Mouse (Mus musculus) G1E (cell line): ENCODE data around the gene Atp6v0a2. TPM values are rescaled to one million over a fixed set of nuclear protein-coding genes. Genes with fewer than 3 reads are reported as not detected.

ENCODE experiments used
- ATAC-seq: 2 replicates; pipeline ENCODE4 v1.8.0; 2016; ENCODE audit warnings: mild to moderate bottlenecking; ENCODE audit not compliant: insufficient number of reproducible peaks, poor library complexity, low FRiP score, severe bottlenecking; ENCODE audit errors: extremely low read depth
- DNase-seq: peaks from one replicate; pipeline ENCODE4 v3.0.0; 2012; ENCODE audit warnings: low spot score
- H3K27me3 ChIP-seq: 2 replicates; pipeline ENCODE4 v1.6.1; 2012; ENCODE audit warnings: mild to moderate bottlenecking, low read length, inconsistent platforms; ENCODE audit not compliant: insufficient read depth
- H3K36me3 ChIP-seq: replicated peaks from 2 replicates; pipeline ENCODE3; 2012; ENCODE audit warnings: mild to moderate bottlenecking, inconsistent platforms
- H3K4me1 ChIP-seq: 2 replicates; pipeline ENCODE4 v1.6.1; 2012; ENCODE audit warnings: low read depth, low read length, inconsistent platforms, mixed read lengths; ENCODE audit not compliant: insufficient read depth
- H3K4me3 ChIP-seq: 2 replicates; pipeline ENCODE4 v1.5.1; 2012; ENCODE audit warnings: low read depth, mild to moderate bottlenecking, inconsistent platforms, low read length, moderate library complexity, mixed read lengths
- H3K9me3 ChIP-seq: replicated peaks from 2 replicates; pipeline ENCODE4 v1.6.1; 2012; ENCODE audit warnings: inconsistent platforms
- CTCF ChIP-seq: IDR thresholded peaks from 2 replicates; pipeline ENCODE4 v1.5.1; 2012; ENCODE audit warnings: low read depth, low read length, inconsistent platforms, mixed read lengths
- GATA1 ChIP-seq: IDR thresholded peaks from 2 replicates; pipeline ENCODE4 v1.6.1; 2012; ENCODE audit warnings: borderline replicate concordance, low read length, inconsistent platforms, mixed read lengths
- GATA2 ChIP-seq: IDR thresholded peaks from 2 replicates; pipeline ENCODE4 v1.6.1; 2012; ENCODE audit warnings: low read depth, low read length, inconsistent platforms, borderline replicate concordance
- POLR2AphosphoS5 ChIP-seq: IDR thresholded peaks from 2 replicates; pipeline ENCODE4 v1.6.1; 2012; ENCODE audit warnings: low read depth, low read length, inconsistent platforms; ENCODE audit not compliant: insufficient replicate concordance
- TAL1 ChIP-seq: conservative IDR thresholded peaks from 2 replicates; pipeline ENCODE4 v1.6.1; 2012; ENCODE audit warnings: low read depth, low read length, inconsistent platforms, mixed read lengths
- polyA plus RNA-seq: library from polyadenylated mRNA; stranded (reverse); fragments of >175 nt; gene quantifications from 2 replicates; pipeline ENCODE4 v1.2.3, GENCODE M21; 2012
- total RNA-seq, 2 experiments: library from RNA; stranded (forward) in 1 of 2; stranded (reverse) in 1 of 2; fragments of 200-1000 nt in 1 of 2; fragments of >200 nt in 1 of 2; fragmentation: Nextera tagmentation in 1 of 2; gene quantifications; 2 replicates each; pipeline ENCODE4 v1.2.3; 2014 to 2017

Gene Atp6v0a2
- total and polyA plus RNA-seq, 3 experiments, result 7.8 to 23.9 (median 22.2) TPM

DNA sequence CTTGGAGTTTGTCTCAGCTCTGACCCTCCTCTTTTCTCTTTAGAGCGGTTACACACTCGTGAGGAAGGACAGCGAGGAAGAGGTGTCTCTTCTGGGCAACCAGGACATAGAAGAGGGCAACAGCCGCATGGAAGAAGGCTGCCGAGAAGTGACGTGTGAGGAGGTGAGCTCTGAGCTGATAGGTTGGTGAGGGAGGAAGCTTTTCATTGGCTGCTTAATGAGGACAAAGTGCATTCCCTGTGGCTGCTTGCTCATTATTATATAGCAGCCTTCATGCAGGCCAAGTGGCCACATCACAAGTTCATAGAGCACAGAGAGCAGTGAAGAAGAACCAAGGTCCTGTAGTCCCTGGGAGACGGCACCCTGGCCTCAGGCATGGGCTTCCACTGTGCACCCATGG, 90.0 kb downstream of the Atp6v0a2 start:
- DNase-seq, result no peak
- Histone ChIP-seq H3K4me1 (no peaks in the 10 kb centered on the region), H3K36me3 (peaks cover 90% of the 10 kb centered on the region), H3K9me3 (no peaks in the 10 kb centered on the region), H3K27me3 (no peaks in the 10 kb centered on the region), H3K4me3 (no peak overlapping the region)
- no peak for TF ChIP-seq POLR2AphosphoS5
- no peak for TF ChIP-seq GATA2
- no peak for TF ChIP-seq GATA1
- no peak for TF ChIP-seq CTCF
- no peak for TF ChIP-seq TAL1
- no peak for ATAC-seq

DNA sequence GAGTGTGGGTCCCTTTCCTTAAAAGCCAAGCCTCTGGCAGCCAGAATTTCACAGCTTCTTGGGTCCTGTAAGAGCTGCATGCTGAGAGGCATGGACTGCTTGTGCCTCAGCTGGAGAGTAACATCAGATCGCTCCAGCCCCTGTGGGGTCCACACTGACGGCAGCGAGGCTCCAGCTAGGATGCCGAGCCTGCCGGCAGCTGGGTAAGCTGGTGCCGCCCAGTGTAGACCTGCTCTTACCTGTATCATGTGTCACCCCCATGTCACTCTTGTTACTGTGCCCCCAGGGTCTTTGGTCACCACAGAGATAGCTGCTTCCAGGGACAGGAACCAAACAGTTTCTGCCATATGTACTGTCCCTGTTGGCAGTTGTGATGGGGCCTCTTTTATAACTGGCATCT, 94.7 kb downstream of the Atp6v0a2 start:
- ATAC-seq (no peak), DNase-seq (no peak)
- TF ChIP-seq CTCF (no peak), GATA2 (no peak), POLR2AphosphoS5 (no peak), TAL1 (no peak), GATA1 (no peak)
- Histone ChIP-seq H3K36me3 (peaks cover 65% of the 10 kb centered on the region), H3K9me3 (no peaks in the 10 kb centered on the region), H3K27me3 (no peaks in the 10 kb centered on the region), H3K4me3 (no peak overlapping the region), H3K4me1 (no peaks in the 10 kb centered on the region)

DNA sequence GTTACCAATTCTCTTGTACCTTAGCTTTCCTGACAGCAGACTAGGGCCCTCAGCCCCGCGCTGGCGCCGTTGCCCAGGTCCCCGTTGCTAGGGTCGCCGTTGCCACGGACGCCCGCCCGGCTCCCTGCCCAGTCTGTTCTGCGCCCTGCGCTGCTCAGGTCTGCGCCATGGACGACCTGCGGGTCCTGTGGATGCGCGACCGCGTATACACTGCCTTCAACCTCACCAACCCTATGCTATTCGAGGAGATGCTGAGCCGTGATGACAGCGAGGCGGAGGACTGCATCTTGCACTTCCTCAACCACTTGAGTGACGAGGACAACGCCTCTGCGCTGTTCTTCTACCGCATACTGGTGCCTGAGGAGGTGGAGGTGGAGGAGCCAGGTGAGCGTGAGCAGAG, 96.6 kb downstream of the Atp6v0a2 start, which contains the start of gene Dnah10:
TSS of gene Dnah10 (plus strand) at position 89 of the 400 bp plus-strand sequence.
- H3K4me1 ChIP-seq, result peaks cover 6% of the 10 kb centered on the region; the same call in 1 of the 2 replicates
- DNase-seq, result no peak
- H3K9me3 ChIP-seq, result no peaks in the 10 kb centered on the region
- no peak within 1 kb of the TSS for H3K4me3 ChIP-seq
- no peak for TF ChIP-seq GATA2
- TF ChIP-seq TAL1, result no peak
- TF ChIP-seq CTCF, result no peak
- TF ChIP-seq GATA1, result no peak
- TF ChIP-seq POLR2AphosphoS5, result no peak
- peaks cover 46% of the 10 kb centered on the region for H3K36me3 ChIP-seq
- H3K27me3 ChIP-seq, result no peaks in the 10 kb centered on the region
- no peak for ATAC-seq

DNA sequence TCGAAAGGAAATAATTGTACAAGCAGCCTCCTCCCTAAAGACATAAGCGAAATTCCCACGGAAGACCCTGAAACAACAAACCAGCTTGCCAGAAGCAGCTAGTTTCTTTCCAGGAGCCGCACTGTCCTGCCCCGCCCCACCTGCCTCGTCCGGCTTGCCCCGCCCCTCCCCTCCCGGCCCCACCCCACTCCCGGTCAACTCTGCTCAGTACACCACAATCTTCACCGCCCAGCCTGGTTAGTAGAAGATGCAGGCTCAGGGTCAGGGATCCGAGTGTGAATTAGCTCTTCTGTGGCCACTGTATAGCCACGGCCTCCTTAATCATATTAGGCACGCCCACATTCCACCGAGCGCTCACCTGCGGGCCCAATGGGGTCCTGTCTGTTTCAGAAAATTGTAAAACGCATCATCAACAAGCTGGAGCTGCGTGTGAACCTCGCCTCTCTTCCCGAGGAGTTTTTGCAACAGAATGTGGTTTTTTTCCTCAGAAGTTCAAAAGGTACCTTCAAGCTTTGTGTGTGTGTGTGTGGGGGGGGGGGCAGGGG, 101.4 kb downstream of the Atp6v0a2 start:
- Histone ChIP-seq H3K4me3 (no peak overlapping the region; the same call in 1 of the 2 replicates), H3K36me3 (peaks cover 6% of the 10 kb centered on the region), H3K4me1 (peaks cover 6% of the 10 kb centered on the region; the same call in 1 of the 2 replicates), H3K27me3 (no peaks in the 10 kb centered on the region), H3K9me3 (no peaks in the 10 kb centered on the region)
- TF ChIP-seq POLR2AphosphoS5 (no peak), GATA1 (no peak), CTCF (no peak), TAL1 (no peak), GATA2 (no peak)
- ATAC-seq, result no peak
- peak; percentile 14 for DNase-seq

DNA sequence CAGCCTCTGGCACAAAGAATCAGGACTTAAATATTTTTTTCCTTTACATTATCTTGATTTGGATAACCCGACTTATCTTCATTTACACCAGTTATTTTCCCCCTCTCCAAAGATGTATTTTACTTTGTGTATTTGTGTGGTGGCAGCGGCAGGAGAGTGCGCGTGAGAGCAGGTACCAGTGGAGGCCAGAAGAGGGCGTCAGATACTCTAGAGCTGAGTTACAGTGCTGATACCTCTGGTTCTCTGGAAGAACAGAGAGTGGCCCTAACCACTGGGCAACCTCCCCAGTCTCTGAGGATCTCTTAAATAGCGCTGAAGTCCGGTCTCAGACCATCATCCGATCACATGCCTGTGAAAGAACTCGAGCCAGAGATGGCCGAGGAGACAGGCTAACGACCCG, 105.6 kb downstream of the Atp6v0a2 start:
- H3K4me3 ChIP-seq, result no peak overlapping the region
- H3K27me3 ChIP-seq, result no peaks in the 10 kb centered on the region
- ATAC-seq (no peak), DNase-seq (no peak)
- H3K9me3 ChIP-seq, result no peaks in the 10 kb centered on the region
- no peaks in the 10 kb centered on the region for H3K36me3 ChIP-seq
- no peak for TF ChIP-seq TAL1
- no peak for TF ChIP-seq CTCF
- TF ChIP-seq GATA1, result no peak
- TF ChIP-seq POLR2AphosphoS5, result no peak
- no peak for TF ChIP-seq GATA2
- H3K4me1 ChIP-seq, result peaks cover 6% of the 10 kb centered on the region; the same call in 1 of the 2 replicates

DNA sequence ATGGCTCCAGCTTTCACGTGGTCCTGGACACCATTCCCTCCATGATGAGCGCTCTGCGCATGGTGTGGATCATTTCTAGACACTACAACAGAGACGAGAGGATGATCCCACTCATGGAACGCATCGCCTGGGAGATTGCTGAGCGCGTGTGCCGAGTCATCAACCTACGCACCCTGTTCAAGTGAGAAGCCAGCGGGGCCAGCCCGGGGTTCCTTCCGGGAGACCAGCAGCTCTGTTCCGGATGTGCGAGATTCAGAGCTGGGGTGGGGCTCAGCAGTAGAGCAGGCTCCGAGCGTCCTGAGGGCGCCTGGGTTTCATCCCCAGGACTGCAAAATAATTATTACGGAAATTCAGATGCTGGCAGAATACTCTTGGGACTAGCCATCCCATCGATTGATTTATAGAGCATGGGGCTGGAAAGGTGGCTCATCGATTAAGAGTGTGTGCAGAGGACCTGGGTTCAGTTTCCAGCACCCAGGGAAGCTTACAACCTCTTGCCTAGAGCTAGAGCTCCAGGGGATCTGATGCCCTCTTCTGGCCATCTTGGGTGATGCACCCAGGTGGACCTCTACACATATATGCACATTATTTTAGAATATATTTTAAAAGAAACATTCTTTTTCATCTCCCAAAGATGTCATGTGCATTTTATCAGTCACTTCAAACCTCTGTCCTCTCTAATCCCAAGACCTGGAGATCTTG, 113.7 kb downstream of the Atp6v0a2 start:
- H3K9me3 ChIP-seq, result peaks cover 10% of the 10 kb centered on the region; the same call in 1 of the 2 replicates
- no peaks in the 10 kb centered on the region for H3K36me3 ChIP-seq
- no peak overlapping the region for H3K4me3 ChIP-seq
- ATAC-seq (no peak), DNase-seq (no peak)
- H3K4me1 ChIP-seq, result no peaks in the 10 kb centered on the region
- H3K27me3 ChIP-seq, result no peaks in the 10 kb centered on the region
- TF ChIP-seq TAL1 (no peak), CTCF (no peak)
